Mouse (Mus musculus) duodenum, adult 2 months (tissue): ENCODE results near the gene Zbbx. TPM values are rescaled to one million over a fixed set of nuclear protein-coding genes. Genes with fewer than 3 reads are reported as not detected.

Experiments
- polyA plus RNA-seq: library from polyadenylated mRNA; depleted of rRNA; stranded (reverse); fragments of >200 nt; gene quantifications from 2 replicates; pipeline ENCODE4 v1.2.3, GENCODE M21; 2012; ENCODE audit warnings: low replicate concordance; rRNA removed

Zbbx gene
- not detected in 2 replicates for polyA plus RNA-seq

DNA sequence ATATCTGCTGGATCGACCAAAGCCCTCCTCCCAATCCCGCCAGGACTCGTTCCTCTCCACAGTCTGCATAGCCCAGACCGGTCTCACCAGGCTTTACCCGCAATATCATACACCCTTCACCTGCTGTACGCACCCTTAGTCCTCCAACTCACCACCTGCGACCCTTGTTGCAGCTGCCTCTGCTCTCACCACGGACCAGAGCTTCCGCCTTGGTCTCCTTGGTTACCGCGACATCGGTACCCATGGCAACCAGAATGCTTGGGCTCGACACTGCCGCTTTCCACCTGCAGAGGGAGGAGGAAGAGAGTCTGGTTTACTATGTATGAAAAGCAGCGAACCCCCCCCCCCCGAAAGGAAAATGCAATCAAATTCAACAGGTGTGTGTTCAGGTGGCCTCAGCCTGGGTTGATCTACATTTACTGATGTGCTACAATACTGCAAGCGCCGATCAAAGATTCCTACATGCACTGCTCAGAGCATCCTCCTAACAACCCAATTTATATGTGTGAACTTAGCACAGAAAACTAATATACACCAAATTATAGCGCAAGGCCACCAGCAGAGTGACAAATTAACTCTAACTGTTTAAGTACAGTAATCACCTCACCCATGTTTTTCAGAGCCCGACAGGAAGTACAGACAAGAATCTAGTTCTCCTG lies at the start of gene Zbbx:
Zbbx (minus strand) TSS at position 197 of the 659 bp plus-strand sequence.

Other genes starting within 250 kb of the Zbbx start
- gene Serpini2, start 105.0 kb upstream of the Zbbx start, polyA plus RNA-seq, result 0.14 TPM in 1 of 2 replicates, not detected in the other